Mouse (Mus musculus): ENCODE measurements around the gene Eno4.

- TF ChIP-seq CTCF (IDR thresholded peaks at IDR 0.05; ENCODE audit: low read depth, low read length): no peak
- no peak for TF ChIP-seq GATA1 (IDR thresholded peaks at IDR 0.05; ENCODE audit: borderline replicate concordance, low read length)
- no peak for TF ChIP-seq GATA2 (IDR thresholded peaks at IDR 0.05; ENCODE audit: borderline replicate concordance, low read depth, low read length)
- TF ChIP-seq TAL1 (conservative IDR thresholded peaks at IDR 0.05; ENCODE audit: low read depth, low read length): no peak
- no peak for TF ChIP-seq POLR2AphosphoS5 (IDR thresholded peaks at IDR 0.05; ENCODE audit: insufficient replicate concordance, low read depth, low read length)
These were observed at the start of gene Eno4, which contains the start of gene Hspa12a for GRCm38 (mm10) chr19:58942841-58943828.
